Mouse (Mus musculus) liver, adult 2 months (tissue): ENCODE results near the gene Gnpat.

Experiments
- CTCF ChIP-seq: fragments of 200-500 bp; IDR thresholded peaks from 2 replicates; pipeline ENCODE4 v1.5.1; 2011; ENCODE audit warnings: low read depth, low read length, control low read depth
- POLR2A ChIP-seq: fragments of 200-500 bp; IDR thresholded peaks from 2 replicates; pipeline ENCODE4 v1.6.1; 2011; ENCODE audit warnings: low read length, control low read depth; ENCODE audit not compliant: insufficient read depth; ENCODE audit errors: extremely low read depth

GRCm38 (mm10) chr8:124859466-124859865 is 3.4 kb upstream of the Gnpat start:
- TF ChIP-seq CTCF = peak; percentile 67
- TF ChIP-seq POLR2A = no peak
